Mouse (Mus musculus) 3134 (cell line): Measurements from ENCODE around the gene Bfsp2.
A peak's percentile ranks its signal among the peaks of the same experiment; 100 is the strongest.
"Not testable (repeated sequence)": the region's sequence is repeated elsewhere in the genome, so short reads cannot be mapped to it uniquely, and the experiment has no call there.

Experiments used
- DNase-seq: peaks from one replicate; pipeline ENCODE4 v3.0.0-alpha.2; 2011; ENCODE audit warnings: low spot score; ENCODE audit not compliant: insufficient read length; ENCODE audit errors: extremely low read depth

Bfsp2 gene

GRCm38 (mm10) chr9:103432122-103432778, 48.0 kb downstream of the Bfsp2 start:
- DNase-seq: peak; percentile 76

GRCm38 (mm10) chr9:103431718-103432117, 48.5 kb downstream of the Bfsp2 start:
- DNase-seq: no peak

- DNase-seq: no peak
Observed at GRCm38 (mm10) chr9:103430431-103431220, 49.6 kb downstream of the Bfsp2 start.

- DNase-seq: no peak
Observed at GRCm38 (mm10) chr9:103426425-103426824, 53.8 kb downstream of the Bfsp2 start.

GRCm38 (mm10) chr9:103424869-103425268, 55.4 kb downstream of the Bfsp2 start:
- no peak for DNase-seq

- DNase-seq: no peak
Observed at GRCm38 (mm10) chr9:103423951-103424350, 56.3 kb downstream of the Bfsp2 start.

- DNase-seq: no peak
Observed at GRCm38 (mm10) chr9:103423384-103423783, 56.8 kb downstream of the Bfsp2 start.

GRCm38 (mm10) chr9:103422847-103423246, 57.4 kb downstream of the Bfsp2 start:
- no peak for DNase-seq

GRCm38 (mm10) chr9:103420844-103421243, 59.4 kb downstream of the Bfsp2 start:
- no peak for DNase-seq

GRCm38 (mm10) chr9:103418786-103419185, 61.4 kb downstream of the Bfsp2 start:
- no peak for DNase-seq

- not testable (repeated sequence) for DNase-seq
Observed at GRCm38 (mm10) chr9:103418267-103418666, 62.0 kb downstream of the Bfsp2 start.

GRCm38 (mm10) chr9:103413457-103413856, 66.8 kb downstream of the Bfsp2 start:
- no peak for DNase-seq

GRCm38 (mm10) chr9:103409119-103409518, 71.1 kb downstream of the Bfsp2 start:
- no peak for DNase-seq

GRCm38 (mm10) chr9:103408136-103408777, 72.0 kb downstream of the Bfsp2 start:
- no peak for DNase-seq

GRCm38 (mm10) chr9:103403331-103403973, 76.8 kb downstream of the Bfsp2 start:
- peak; percentile 20 for DNase-seq

GRCm38 (mm10) chr9:103398509-103399157, 81.6 kb downstream of the Bfsp2 start:
- peak; percentile 49 for DNase-seq

- DNase-seq: no peak
Observed at GRCm38 (mm10) chr9:103393256-103393655, 87.0 kb downstream of the Bfsp2 start.

- DNase-seq: no peak
Observed at GRCm38 (mm10) chr9:103391796-103392372, 88.3 kb downstream of the Bfsp2 start.

GRCm38 (mm10) chr9:103389261-103389660, 91.0 kb downstream of the Bfsp2 start:
- DNase-seq: no peak

- no peak for DNase-seq
Observed at GRCm38 (mm10) chr9:103387011-103387653, 93.1 kb downstream of the Bfsp2 start.
